Mouse (Mus musculus) MEL (cell line): ENCODE data around the gene Zkscan5. TPM values are rescaled to one million over a fixed set of nuclear protein-coding genes. Genes with fewer than 3 reads are reported as not detected.

Source experiments
- DNase-seq: peaks from one replicate; pipeline ENCODE4 v3.0.0; 2011; ENCODE audit warnings: low read depth, low spot score
- H3K27ac ChIP-seq: 2 replicates; pipeline ENCODE4 v1.5.1; 2012; ENCODE audit warnings: low read depth, mild to moderate bottlenecking, control low read depth, low read length, moderate library complexity; ENCODE audit not compliant: control insufficient read depth
- H3K27me3 ChIP-seq, 2 experiments: fragments of 150-350 bp in 1 of 2; sonication (generic) in 1 of 2; 2 replicates each; pipeline ENCODE4 v1.6.1; 2012; ENCODE audit warnings: low read length in 2 of 2, mild to moderate bottlenecking in 2 of 2, improper control_type of control experiment in 1 of 2, moderate library complexity in 1 of 2; ENCODE audit not compliant: insufficient read depth in 2 of 2, control insufficient read depth in 1 of 2
- H3K36me3 ChIP-seq, 2 experiments: 2 replicates each; pipeline ENCODE4 v1.6.1; 2012 to 2014; ENCODE audit warnings: low read length in 2 of 2, improper control_type of control experiment in 1 of 2, inconsistent platforms in 1 of 2, mild to moderate bottlenecking in 1 of 2; ENCODE audit not compliant: insufficient read depth in 2 of 2, control insufficient read depth in 1 of 2
- H3K4me1 ChIP-seq, 2 experiments: fragments of 150-350 bp in 1 of 2; sonication (generic) in 1 of 2; 2 replicates each; pipeline ENCODE4 v1.6.1; 2012; ENCODE audit warnings: low read length in 2 of 2, improper control_type of control experiment in 1 of 2, mild to moderate bottlenecking in 1 of 2; ENCODE audit not compliant: insufficient read depth in 2 of 2, control insufficient read depth in 1 of 2
- H3K4me3 ChIP-seq, 2 experiments: fragments of 150-350 bp in 1 of 2; sonication (generic) in 1 of 2; 2 replicates each; pipeline ENCODE4 v1.5.1; 2012; ENCODE audit warnings: low read depth in 2 of 2, low read length in 2 of 2, mild to moderate bottlenecking in 2 of 2, moderate library complexity in 2 of 2, control low read depth in 1 of 2, improper control_type of control experiment in 1 of 2; ENCODE audit not compliant: control insufficient read depth in 1 of 2, insufficient read depth in 1 of 2
- H3K79me2 ChIP-seq: 2 replicates; pipeline ENCODE4 v1.6.1; 2012; ENCODE audit warnings: mild to moderate bottlenecking, low read length, moderate library complexity; ENCODE audit not compliant: control insufficient read depth, poor library complexity, insufficient read depth
- H3K9ac ChIP-seq: 2 replicates; pipeline ENCODE4 v1.6.1; 2012; ENCODE audit warnings: low read depth, mild to moderate bottlenecking, control low read depth, low read length, moderate library complexity; ENCODE audit not compliant: control insufficient read depth, poor library complexity, severe bottlenecking
- H3K9me3 ChIP-seq: fragments of 150-350 bp; sonication (generic); replicated peaks from 2 replicates; pipeline ENCODE4 v1.6.1; 2012; ENCODE audit warnings: mild to moderate bottlenecking, low read length, improper control_type of control experiment, moderate library complexity; ENCODE audit not compliant: insufficient read depth
- CTCF ChIP-seq, 3 experiments: IDR thresholded peaks in 2 of 3; conservative IDR thresholded peaks in 1 of 3; 2 replicates each; pipeline ENCODE4 v1.5.1; 2011 to 2012; ENCODE audit warnings: low read length in 3 of 3, low read depth in 2 of 3, mild to moderate bottlenecking in 2 of 3, improper control_type of control experiment in 1 of 3, inconsistent platforms in 1 of 3, mixed read lengths in 1 of 3, moderate library complexity in 1 of 3; ENCODE audit not compliant: control insufficient read depth in 1 of 3, insufficient read depth in 1 of 3, poor library complexity in 1 of 3, severe bottlenecking in 1 of 3
- MXI1 ChIP-seq: IDR thresholded peaks from 2 replicates; pipeline ENCODE4 v1.6.1; 2011; ENCODE audit warnings: mild to moderate bottlenecking, low read depth, low read length, improper control_type of control experiment
- MYC ChIP-seq: IDR thresholded peaks from 2 replicates; pipeline ENCODE4 v1.6.1; 2011; ENCODE audit warnings: low read depth, mild to moderate bottlenecking, low read length, improper control_type of control experiment, moderate library complexity
- POLR2A ChIP-seq, 2 experiments: IDR thresholded peaks; 2 replicates each; pipeline ENCODE4 v1.6.1; 2011 to 2012; ENCODE audit warnings: low read length in 2 of 2, mild to moderate bottlenecking in 2 of 2, control low read depth in 1 of 2, improper control_type of control experiment in 1 of 2, low read depth in 1 of 2, moderate library complexity in 1 of 2; ENCODE audit not compliant: control insufficient read depth in 1 of 2, insufficient read depth in 1 of 2, poor library complexity in 1 of 2
- RAD21 ChIP-seq: IDR thresholded peaks from 2 replicates; pipeline ENCODE4 v1.6.1; 2011; ENCODE audit warnings: mild to moderate bottlenecking, low read depth, low read length, improper control_type of control experiment
- SIN3A ChIP-seq: IDR thresholded peaks from 2 replicates; pipeline ENCODE4 v1.6.1; 2012; ENCODE audit warnings: low read length, improper control_type of control experiment, inconsistent platforms
- SMC3 ChIP-seq: IDR thresholded peaks from 2 replicates; pipeline ENCODE4 v1.6.1; 2011; ENCODE audit warnings: low read depth, low read length, improper control_type of control experiment
- TCF12 ChIP-seq: IDR thresholded peaks from 2 replicates; pipeline ENCODE4 v1.6.1; 2014; ENCODE audit warnings: low read depth, mild to moderate bottlenecking, inconsistent platforms, low read length, improper control_type of control experiment, moderate library complexity
- USF2 ChIP-seq, 2 experiments: IDR thresholded peaks; 2 replicates each; pipeline ENCODE4 v1.6.1; 2011 to 2012; ENCODE audit warnings: improper control_type of control experiment in 2 of 2, low read length in 2 of 2, borderline replicate concordance in 1 of 2, inconsistent platforms in 1 of 2, low read depth in 1 of 2, mild to moderate bottlenecking in 1 of 2; ENCODE audit not compliant: insufficient read depth in 1 of 2
- ZC3H11A ChIP-seq: IDR thresholded peaks from 2 replicates; pipeline ENCODE4 v1.6.1; 2012; ENCODE audit warnings: low read depth, mild to moderate bottlenecking, inconsistent platforms, low read length, improper control_type of control experiment
- ZMIZ1 ChIP-seq: IDR thresholded peaks from 2 replicates; pipeline ENCODE4 v1.6.1; 2012; ENCODE audit warnings: low read depth, mild to moderate bottlenecking, inconsistent platforms, low read length, improper control_type of control experiment, moderate library complexity
- ZNF384 ChIP-seq: IDR thresholded peaks from 2 replicates; pipeline ENCODE4 v1.6.1; 2012; ENCODE audit warnings: low read depth, mild to moderate bottlenecking, inconsistent platforms, low read length, improper control_type of control experiment
- polyA plus RNA-seq, 2 experiments: library from polyadenylated mRNA; stranded (reverse) in 1 of 2; unstranded in 1 of 2; fragments of >175 nt in 1 of 2; fragments of >200 nt in 1 of 2; gene quantifications; 2 replicates each; pipeline versions ENCODE4 v1.2.1 to v1.2.4; 2012; ENCODE audit warnings: low replicate concordance in 2 of 2, low read depth in 1 of 2; ENCODE audit not compliant: insufficient read length in 2 of 2, insufficient read depth in 1 of 2, missing spikeins in 1 of 2
- total RNA-seq: library from RNA; depleted of rRNA; stranded (reverse); fragments of 300-350 nt; gene quantifications from 2 replicates; pipeline ENCODE4 v1.2.3, GENCODE M21; 2012

The Zkscan5 gene
- total and polyA plus RNA-seq, 3 experiments = 8.7 to 9.8 TPM; not detected in 1

GRCm38 (mm10) chr5:145212216-145212615 lies 7.9 kb downstream of the Zkscan5 start:
- H3K36me3 ChIP-seq = peaks cover 0 to 11% of the 10 kb centered on the region in 2 experiments; a peak in 3 of 4 replicates
- no peak for TF ChIP-seq SIN3A
- TF ChIP-seq ZMIZ1 = no peak
- no peak for TF ChIP-seq MXI1
- DNase-seq = no peak

GRCm38 (mm10) chr5:145213505-145213904 lies 9.1 kb downstream of the Zkscan5 start:
- peak; percentile 44 for DNase-seq
- Histone ChIP-seq H3K36me3 (peaks cover 0 to 6% of the 10 kb centered on the region in 2 experiments), H3K9me3 (no peaks in the 10 kb centered on the region), H3K27me3 (no peaks in the 10 kb centered on the region), H3K79me2 (no peaks in the 10 kb centered on the region), H3K27ac (no peak overlapping the region), H3K4me1 (no peaks in the 10 kb centered on the region), H3K4me3 (no peak overlapping the region), H3K9ac (no peak overlapping the region)
- peak; percentile 73; the same call in 1 of the 2 replicates for TF ChIP-seq MYC
- no peak for TF ChIP-seq USF2 (IDR thresholded peaks at IDR 0.05; ENCODE audit: borderline replicate concordance in 1 of 2, insufficient read depth in 1 of 2, low read depth in 1 of 2, low read length in 2 of 2)
- peak in 2 of 3 experiments; percentile 2 to 17; a peak in 1 of 6 replicates for TF ChIP-seq CTCF (IDR thresholded peaks at IDR 0.05 in 2 of 3, conservative IDR thresholded peaks at IDR 0.05 in 1 of 3; ENCODE audit: control insufficient read depth in 1 of 3, insufficient read depth in 1 of 3, low read depth in 2 of 3, low read length in 3 of 3, poor library complexity in 1 of 3, severe bottlenecking in 1 of 3)
- TF ChIP-seq ZNF384 = no peak

More at GRCm38 (mm10) chr5:145212216-145212615, 7.9 kb downstream of the Zkscan5 start:
- Histone ChIP-seq H3K9ac (no peak overlapping the region), H3K79me2 (peaks cover 3% of the 10 kb centered on the region; the same call in 1 of the 2 replicates), H3K27me3 (no peaks in the 10 kb centered on the region), H3K27ac (no peak overlapping the region), H3K4me1 (peaks cover 0 to 10% of the 10 kb centered on the region in 2 experiments; a peak in 3 of 4 replicates), H3K9me3 (no peaks in the 10 kb centered on the region), H3K4me3 (no peak overlapping the region)

GRCm38 (mm10) chr5:145214679-145215078 lies 10.3 kb downstream of the Zkscan5 start:
- Histone ChIP-seq H3K4me1 (no peaks in the 10 kb centered on the region), H3K27ac (no peak overlapping the region), H3K4me3 (no peak overlapping the region), H3K9ac (no peak overlapping the region), H3K9me3 (no peaks in the 10 kb centered on the region), H3K36me3 (no peaks in the 10 kb centered on the region; a peak in 2 of 4 replicates), H3K79me2 (no peaks in the 10 kb centered on the region), H3K27me3 (no peaks in the 10 kb centered on the region)
- no peak for TF ChIP-seq TCF12
- peak; percentile 43 to 59 (median 57) for TF ChIP-seq CTCF (IDR thresholded peaks at IDR 0.05 in 2 of 3, conservative IDR thresholded peaks at IDR 0.05 in 1 of 3; ENCODE audit: control insufficient read depth in 1 of 3, insufficient read depth in 1 of 3, low read depth in 2 of 3, low read length in 3 of 3, poor library complexity in 1 of 3, severe bottlenecking in 1 of 3)
- no peak for TF ChIP-seq POLR2A (IDR thresholded peaks at IDR 0.05; ENCODE audit: control insufficient read depth in 1 of 2, insufficient read depth in 1 of 2, low read depth in 1 of 2, low read length in 2 of 2, poor library complexity in 1 of 2)
- TF ChIP-seq RAD21 = peak; percentile 49
- peak; percentile 44; the same call in 1 of the 2 replicates for TF ChIP-seq ZC3H11A
- 0 out of 2 replicates have a peak, but pooled peaks have one; percentile 27 for TF ChIP-seq MXI1
- peak; percentile 55 for TF ChIP-seq SMC3
- peak; percentile 69; the same call in 1 of the 2 replicates for TF ChIP-seq MYC
- no peak for TF ChIP-seq ZMIZ1
- peak; percentile 53 for DNase-seq
